Mouse (Mus musculus): ENCODE results near the gene Gpr26.

The Gpr26 gene

DNA sequence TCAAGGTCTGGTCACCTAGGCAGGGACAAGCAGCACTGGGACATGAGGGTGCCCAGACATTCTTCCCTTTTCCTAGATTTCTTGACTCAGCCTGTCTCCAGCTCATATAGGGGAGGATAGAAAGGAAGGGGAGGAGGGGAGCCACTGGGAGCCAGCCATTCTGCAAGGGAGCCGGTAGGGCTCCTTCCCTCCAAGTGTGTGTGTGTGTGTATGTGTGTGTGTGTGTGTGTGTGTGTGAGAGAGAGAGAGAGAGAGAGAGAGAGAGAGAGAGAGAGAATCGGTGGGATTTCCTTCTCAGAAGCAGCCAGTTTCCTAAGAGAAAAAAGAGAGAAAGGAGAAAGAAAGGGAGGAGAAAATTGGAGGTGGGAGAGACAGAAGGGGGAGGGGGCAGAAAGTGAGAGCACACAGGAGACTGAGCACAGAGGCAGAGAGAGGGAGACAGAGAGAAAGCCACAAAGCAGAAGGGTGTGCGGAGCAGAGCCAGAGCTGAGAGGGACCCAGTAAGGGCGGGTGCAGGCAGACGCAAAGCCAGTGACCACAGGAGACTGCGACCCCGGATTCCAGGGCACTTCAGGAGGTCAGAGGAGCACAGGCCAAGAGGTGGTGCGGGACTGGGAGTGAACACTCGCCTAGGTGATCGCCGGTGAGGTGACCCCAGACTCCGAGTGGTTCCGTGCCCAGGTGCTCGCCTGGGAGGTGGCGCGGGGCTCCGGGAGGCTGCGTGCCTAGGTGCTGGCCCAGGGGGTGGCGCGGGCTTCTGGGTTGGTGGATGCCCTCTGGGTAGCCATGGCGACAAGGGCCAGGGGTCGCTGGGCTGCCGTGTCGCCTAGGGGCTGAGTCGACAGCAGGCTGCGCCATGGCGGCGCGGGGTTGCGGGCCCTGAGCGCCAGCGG is at the start of gene Gpr26:
Gene Gpr26, plus strand, starts transcription at position 438 of the 893 bp plus-strand sequence.
- DNase-seq (ENCODE audit: low spot score) = no peak

DNA sequence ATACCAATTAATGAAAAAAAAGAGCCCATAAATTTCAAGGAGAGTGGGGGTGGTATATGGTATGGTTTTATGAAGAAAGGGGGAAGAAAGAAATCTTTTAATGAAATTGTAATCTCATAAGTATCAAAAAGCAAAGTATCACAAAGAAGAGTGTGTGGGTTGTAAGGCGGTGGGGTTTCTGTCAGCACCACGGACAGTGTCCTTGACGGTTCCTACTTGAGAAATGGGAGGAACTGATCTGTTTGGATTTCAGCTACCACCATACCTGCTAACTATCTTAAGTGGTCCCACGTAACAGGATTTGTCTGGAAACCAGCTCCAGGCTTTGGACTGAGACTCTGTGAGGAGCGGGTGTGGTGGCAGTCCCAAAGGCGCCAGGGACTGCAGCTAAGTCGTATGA is 48.9 kb upstream of the Gpr26 start:
- no peak for DNase-seq (ENCODE audit: low spot score)

DNA sequence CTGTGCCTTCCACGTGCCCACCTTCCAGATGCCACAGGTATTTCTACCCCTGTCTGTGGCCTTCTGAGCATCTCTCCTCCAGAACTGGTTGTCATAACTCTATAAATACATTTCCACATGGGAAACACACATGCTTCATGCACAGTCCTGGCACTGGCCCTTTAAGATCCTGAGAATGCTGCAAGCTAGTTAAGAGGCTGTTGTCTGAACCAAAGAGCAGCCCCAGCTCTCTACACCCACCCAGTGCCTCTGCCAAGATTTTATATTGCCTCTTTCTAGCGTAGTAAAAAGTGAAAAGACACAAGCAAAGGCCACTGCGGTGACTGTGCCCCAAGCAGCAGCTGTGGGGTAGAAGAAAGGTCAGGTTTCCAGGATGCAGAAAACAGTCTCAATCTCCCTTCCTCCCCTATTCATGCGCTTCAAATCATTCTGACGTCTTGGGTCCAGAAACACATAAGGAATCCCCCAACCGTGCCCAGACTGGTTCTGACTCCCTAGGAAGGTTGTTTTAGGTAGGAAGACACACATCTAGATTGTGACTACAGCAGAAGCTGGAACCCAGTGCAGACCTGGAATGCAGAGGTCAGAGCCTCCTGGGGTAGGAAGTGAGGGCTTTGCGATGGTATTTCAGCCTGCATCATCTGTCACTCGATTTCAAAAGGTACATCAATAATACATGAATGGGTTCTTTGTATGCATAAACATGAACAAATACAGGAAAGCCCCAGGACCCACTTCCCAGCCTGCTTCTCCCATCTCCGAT is 38.8 kb upstream of the Gpr26 start:
- no peak for DNase-seq (ENCODE audit: low spot score)

DNA sequence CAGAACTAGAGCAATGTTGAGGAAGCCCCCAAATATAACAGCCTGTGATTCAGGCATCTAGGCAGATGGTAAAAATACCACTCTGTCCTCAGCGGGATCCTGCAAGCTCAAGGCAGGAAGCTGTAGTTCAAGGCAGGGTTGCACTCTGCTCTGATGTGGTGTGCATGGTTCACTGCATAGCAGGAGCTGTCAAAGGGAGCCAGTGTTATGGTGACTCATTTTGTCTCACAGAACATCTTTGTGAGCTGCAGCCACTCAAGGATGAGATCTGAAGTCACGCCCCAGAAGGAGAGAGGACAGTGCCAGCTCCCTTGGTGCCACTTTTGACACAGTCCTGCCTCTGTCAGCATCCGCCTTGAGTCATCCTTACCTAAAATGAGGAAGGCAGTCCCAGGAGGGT is 28.6 kb upstream of the Gpr26 start:
- no peak for DNase-seq (ENCODE audit: low spot score)

DNA sequence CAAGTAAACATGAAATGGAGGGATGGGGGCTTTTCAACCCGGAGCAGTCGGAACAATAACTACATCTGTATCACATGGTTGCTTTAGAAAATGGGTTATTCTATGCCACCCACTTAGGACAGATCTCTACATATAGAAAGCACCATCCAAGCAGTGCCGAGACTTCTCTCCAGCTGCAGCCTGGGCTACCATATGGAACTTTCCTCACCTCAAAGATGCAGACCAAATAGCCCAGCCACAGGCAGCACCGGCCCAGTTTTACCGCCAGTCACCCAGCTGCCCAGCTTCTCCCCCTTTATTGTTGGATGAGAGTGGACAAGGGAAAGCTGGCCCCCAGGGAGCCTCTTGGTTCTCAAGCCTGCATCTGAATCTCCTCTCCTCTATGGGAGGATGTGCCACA is 15.1 kb upstream of the Gpr26 start:
- no peak for DNase-seq (ENCODE audit: low spot score)

DNA sequence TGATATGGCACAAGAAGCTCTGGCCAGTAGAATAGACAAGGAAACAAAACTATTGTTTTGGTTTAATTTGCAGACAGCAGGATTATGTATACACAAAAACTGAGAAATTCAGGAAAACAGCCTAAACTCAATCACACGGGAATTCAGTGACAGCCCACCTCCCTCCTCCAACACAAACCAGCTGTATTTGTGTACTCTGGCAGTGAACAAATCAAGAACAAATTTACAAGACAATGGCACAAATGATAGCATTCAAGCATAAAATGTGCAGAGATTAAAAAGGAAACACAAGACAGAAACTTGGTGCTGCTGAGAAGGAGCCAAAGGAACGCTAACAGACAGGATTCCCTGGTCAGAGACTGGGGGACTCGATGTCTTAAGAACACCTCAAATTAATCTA is 12.9 kb upstream of the Gpr26 start:
- no peak for DNase-seq (ENCODE audit: low spot score)

DNA sequence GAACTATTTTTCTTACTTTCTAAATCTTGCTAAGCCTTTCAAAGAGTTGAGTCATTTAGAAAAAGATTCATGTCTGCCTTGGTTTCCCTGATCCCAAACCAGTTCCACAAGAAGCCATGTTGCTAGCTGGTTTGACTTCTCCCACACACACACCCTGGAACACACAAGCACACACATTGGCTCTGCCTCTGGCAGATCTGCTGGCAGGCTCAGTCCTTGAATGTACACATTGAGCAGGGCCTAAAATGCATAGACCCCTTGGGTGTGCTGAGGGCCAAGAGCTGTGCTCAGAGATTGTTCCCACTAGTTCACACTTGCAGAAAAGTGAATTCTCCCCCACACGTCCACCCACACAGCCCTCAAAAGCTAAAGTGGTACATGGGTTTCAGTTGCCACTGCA is 7.6 kb upstream of the Gpr26 start:
- DNase-seq (ENCODE audit: low spot score) = no peak

DNA sequence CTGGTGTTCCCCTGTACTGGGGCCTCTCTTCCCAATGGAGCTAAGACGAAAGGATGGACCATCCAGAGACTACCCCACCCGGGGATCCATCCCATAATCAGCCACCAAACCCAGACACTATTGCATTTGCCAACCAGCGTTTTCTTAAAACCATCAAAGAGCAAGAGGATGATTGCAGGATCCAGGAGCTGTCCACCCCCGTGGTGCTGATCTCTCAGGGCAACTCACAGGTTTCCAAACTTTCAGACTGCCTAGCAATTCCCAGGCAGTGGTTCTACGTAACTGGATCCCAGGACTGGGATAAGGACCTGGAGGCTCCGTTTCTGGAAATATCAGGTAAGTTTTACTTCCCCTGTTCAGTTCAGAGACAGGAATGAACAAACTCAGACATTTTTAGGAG is 5.7 kb upstream of the Gpr26 start:
- DNase-seq (ENCODE audit: low spot score) = peak; percentile 22

DNA sequence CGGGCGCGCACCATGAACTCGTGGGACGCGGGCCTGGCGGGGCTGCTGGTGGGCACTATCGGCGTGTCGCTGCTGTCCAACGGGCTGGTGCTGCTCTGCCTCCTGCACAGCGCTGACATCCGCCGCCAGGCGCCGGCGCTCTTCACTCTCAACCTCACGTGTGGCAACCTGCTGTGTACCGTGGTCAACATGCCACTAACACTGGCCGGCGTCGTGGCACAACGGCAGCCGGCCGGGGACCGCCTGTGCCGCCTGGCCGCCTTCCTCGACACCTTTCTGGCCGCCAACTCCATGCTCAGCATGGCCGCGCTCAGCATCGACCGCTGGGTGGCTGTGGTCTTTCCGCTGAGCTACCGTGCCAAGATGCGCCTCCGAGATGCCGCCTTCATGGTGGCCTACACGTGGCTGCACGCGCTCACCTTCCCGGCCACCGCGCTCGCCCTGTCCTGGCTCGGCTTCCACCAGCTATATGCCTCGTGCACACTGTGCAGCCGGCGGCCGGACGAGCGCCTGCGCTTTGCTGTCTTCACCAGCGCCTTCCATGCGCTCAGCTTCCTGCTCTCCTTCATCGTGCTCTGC is 745 bp downstream of the Gpr26 start:
- DNase-seq (ENCODE audit: low spot score) = no peak

DNA sequence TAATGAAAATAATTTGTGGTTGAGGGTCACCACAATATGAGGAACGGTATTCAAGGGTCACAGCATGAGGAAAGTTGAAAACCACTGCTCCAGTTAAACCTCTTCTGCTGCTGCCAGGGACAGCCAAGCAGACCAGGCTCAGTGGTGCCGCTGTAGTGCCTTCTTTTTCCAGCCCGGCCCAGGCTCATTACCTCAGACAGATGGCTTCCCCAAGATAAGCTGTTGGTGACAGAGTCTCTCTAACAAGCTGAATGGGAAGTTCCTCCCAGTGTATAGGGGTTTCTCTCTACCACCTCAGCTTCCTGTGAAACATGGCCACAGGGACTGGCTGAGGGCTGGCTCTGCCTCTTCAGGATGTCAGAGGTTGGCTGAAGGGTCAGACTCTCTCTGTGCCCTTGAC is 4.0 kb downstream of the Gpr26 start:
- DNase-seq (ENCODE audit: low spot score) = no peak

DNA sequence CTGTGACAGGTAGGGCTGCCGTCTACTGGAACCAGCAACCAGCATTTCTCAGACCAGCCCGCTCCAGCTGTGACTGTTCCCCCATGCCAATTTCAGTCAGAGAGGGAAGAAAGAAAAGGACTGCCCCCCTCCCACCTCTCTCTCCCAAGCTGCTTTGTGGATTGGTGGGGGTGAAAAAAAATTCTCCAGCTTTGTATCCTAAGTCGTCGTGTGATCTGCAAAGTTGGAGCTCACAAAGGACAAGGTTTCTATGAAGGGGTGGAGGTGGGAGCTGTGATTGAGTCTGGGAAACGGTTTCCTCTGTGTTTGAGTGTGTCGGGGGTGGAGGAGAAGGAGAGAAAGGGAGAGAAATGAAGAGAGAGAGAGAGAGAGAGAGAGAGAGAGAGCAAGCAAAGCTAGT is 9.6 kb downstream of the Gpr26 start:
- DNase-seq (ENCODE audit: low spot score) = no peak

DNA sequence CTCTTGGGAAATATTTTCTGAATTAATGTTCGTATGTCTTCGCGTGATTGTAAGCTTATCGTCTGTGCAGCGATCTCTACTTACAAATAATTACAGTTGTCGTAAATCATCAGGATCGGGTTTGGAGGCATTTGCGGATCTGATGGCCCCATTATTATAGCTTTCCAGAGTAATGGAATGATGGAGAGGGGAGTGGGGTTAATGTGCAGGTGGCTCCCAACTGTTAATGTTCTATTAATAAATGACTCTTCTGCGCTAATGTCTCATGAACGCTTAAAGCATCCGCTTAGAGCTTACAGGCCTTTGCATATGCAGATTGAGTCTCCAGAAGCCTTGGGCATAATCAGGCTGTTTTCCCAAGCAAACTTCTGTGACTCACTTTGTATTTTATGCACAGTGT is 12.3 kb downstream of the Gpr26 start:
- DNase-seq (ENCODE audit: low spot score) = no peak

DNA sequence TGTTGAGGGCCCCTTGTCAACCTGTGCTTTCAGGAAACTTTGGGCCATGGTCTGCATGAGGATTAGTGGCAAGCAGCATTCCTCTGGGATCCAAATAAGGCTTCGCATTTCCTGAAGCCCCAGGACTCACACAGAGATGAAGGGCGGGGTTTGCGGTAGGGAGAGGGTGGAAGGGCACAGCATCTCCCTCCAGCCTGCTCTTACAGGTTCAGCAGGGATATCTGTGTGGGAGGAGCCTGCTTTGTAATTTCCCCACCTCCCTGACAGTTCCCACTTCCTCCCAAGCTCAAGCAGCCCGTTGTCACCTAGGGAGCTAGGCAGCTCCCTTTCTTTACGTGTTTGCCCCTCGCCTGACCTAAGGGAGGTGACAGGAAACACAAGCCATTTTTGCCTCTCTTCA is 22.8 kb downstream of the Gpr26 start:
- no peak for DNase-seq (ENCODE audit: low spot score)

DNA sequence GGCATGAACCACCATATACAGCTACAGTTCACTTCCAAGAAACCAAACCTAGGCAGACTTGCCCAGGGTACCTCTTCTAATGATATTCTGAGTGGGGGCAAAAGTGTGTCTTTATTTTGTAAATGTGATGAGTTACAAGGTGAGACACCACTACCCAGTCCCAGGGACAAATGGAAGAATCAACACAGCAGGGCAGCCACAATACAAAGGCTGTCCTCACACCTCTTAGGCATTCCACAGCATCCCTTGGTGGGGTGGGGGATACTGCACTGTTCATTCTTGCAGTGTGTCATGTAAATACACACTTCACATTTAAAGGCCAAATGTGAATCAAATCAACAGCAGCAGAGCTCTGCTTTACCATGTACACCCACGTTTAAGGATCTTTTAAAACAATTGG is 26.0 kb downstream of the Gpr26 start:
- DNase-seq (ENCODE audit: low spot score) = no peak

DNA sequence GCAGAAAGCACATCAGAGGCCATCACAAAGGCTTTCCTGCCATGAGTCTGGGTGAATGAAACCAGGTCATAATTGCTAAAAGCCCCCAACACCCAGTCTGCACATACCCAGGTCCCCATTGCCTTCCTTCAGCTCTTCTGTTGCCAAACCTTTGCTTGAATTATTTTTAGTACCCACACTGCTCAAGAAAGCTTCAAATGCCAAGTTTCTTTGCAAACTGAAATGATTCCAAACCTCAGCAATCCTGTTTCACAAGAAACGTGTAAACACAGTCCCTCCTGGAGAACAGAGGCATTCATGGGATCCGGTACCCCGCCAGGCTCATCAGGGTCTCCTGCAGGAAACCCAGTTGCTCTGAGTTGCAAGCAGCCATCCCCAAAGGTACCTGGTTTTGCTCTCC is 26.6 kb downstream of the Gpr26 start:
- no peak for DNase-seq (ENCODE audit: low spot score)

DNA sequence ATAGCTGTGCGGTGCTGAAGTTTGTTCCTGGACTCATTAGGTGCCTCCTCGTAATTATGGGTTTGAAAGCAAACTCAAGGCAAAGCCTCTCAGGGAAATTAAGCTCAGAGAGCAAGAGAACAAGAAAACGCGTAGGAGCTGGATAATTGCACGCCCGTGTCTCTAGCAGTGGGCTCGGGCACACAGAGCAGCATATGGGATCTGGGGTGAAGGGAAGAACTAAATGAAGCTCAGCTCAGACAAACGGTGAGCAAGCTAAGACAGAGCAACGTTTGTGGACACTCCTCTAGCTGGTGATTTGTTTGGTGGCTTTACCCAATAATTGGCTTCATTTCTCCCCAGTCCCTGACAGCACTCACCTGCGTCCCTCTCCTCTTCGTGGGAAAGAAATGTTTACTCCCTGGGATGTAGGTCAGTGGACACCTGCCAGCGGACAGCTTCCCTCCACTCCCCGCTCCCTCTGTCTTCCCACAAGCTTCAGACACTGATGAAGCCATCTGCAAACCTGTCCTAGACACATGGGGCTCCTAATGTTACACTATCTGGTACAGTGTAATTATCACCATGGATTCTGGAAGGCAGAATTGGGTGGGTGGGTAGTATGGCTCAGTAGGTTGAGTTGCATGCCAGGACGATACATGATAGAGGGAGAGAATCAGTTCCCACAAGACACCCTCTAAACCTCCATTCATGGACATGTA is 39.9 kb downstream of the Gpr26 start:
- DNase-seq (ENCODE audit: low spot score) = no peak

DNA sequence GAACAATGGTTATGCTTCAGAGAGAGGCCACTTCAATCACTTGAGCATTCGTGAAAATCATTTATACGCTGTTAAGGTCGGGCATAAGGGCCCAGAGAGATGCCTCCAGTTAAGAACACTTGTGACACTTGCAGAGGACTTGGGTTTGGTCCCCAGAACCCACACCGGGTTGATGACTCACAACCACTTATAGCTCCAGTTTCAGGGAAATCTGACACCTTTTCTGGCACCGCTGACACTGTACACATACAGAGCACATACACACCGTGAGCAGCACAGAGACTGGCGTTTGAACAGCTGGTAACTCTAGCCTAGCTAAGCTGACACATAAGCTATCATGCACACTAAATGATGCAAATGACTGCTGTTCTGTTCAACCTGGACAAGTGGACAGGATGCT is 42.7 kb downstream of the Gpr26 start:
- no peak for DNase-seq (ENCODE audit: low spot score)

DNA sequence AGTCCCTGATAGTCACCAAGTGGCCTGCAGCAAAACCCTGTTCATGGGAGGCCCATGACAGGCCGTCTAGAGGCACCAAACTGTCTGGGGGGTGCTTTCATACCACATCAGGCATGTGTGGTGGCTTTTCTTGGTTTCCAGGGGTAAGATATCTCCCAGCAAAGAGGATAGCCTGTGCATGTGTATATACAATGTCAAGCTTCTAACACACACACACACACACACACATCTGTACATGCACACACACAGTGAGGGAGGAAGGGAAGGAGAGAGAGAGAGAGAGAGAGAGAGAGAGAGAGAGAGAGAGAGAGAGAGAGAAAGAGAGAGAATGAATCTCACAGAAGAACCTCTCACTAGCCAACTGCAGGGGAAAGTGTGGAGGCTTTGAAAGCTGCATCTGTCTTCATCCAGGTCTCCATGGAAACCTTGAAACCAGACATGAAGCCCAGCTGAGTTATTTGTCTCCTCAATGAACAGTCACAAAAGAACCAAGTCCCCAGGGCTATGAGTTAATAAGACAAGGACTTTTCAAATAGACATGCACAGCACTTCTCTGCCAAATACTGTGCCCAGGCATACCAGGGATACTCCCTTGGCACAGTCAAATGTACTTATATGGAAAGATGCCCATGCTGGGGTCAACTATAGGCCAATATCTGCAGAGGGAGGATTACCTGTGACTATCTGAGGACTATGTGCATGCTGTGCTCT is 46.9 kb downstream of the Gpr26 start:
- DNase-seq (ENCODE audit: low spot score) = no peak

DNA sequence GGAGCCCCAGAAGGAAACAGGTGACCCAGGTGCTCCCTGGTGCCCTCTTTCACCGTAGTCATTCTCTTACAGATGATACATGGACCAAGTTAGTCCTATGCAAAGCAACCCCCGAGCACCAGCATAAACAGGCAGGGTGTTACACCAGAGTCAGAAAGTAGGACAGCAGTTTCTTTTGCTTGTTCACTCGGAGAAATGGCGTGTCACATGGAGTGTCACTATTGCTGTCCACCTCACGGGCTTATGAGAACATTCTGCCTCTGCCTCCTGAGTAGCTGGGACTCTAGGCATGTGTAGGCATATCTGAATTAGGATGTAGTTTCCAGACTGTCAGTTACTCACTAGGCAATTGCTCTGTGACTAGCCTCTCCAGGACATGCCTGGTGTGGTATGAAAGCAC is 47.7 kb downstream of the Gpr26 start:
- no peak for DNase-seq (ENCODE audit: low spot score)

DNA sequence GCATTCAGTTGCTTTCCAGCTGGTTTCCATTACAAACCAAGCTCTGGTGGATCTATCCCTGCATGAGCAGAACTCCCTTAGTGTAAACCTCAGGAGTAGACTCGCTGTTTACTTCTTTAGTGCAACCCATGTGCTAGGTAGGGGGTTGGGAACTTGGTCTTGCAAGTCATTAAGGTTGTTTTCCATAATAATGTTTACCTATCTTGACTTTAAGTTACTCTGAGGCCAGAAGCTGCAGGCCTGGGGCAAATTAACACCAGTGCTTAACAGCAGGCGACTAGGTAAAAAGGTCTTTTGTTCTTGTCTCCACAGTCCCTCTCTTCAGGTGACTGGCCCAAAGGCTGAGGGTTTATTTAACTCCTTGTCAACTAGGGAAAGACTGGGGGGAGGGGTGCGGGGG is 48.9 kb downstream of the Gpr26 start:
- DNase-seq (ENCODE audit: low spot score) = no peak

DNA sequence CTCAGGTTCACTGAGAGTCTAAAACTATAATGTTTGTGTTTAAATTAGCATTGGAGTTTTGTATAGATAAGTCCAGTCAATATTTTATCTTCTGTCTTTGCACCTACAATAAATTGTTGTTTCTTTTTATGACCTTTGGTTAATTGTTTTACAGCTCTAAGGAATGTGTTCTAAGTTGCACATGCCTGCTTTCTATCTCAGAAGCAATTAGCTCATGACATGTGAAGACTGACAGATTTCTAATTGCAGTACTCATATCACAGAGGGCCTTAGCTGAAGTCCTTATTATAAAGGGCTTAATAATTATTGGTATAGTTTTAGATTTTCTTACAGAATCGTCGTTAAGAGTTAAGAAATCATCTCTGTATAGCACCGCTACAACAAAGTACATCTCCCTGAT is 49.7 kb downstream of the Gpr26 start:
- no peak for DNase-seq (ENCODE audit: low spot score)

DNA sequence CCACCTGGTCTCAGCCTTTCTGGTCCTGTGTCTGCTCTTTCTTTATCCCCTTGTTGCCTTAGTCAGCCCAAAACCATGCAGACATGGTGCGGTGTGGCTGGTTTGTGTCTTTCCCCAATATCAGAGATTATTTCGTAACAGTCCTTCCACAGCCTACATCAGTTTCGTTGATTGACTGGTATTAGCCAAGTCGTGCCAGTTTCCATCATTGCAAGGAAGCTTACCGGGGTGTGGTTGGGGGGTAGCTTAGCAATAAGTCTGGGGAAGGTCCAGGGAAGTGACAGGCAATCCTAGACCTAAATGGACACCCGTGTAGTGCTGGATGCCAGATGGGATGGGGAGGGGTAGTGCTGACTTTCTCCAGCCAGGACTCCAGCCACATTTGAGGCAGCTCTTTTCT is 59.3 kb downstream of the Gpr26 start:
- no peak for DNase-seq (ENCODE audit: low spot score)

Data from ovary, postnatal 36 days (tissue).